8 mouse cellular contexts compared by ENCODE assay signal in the genomic region with DNA sequence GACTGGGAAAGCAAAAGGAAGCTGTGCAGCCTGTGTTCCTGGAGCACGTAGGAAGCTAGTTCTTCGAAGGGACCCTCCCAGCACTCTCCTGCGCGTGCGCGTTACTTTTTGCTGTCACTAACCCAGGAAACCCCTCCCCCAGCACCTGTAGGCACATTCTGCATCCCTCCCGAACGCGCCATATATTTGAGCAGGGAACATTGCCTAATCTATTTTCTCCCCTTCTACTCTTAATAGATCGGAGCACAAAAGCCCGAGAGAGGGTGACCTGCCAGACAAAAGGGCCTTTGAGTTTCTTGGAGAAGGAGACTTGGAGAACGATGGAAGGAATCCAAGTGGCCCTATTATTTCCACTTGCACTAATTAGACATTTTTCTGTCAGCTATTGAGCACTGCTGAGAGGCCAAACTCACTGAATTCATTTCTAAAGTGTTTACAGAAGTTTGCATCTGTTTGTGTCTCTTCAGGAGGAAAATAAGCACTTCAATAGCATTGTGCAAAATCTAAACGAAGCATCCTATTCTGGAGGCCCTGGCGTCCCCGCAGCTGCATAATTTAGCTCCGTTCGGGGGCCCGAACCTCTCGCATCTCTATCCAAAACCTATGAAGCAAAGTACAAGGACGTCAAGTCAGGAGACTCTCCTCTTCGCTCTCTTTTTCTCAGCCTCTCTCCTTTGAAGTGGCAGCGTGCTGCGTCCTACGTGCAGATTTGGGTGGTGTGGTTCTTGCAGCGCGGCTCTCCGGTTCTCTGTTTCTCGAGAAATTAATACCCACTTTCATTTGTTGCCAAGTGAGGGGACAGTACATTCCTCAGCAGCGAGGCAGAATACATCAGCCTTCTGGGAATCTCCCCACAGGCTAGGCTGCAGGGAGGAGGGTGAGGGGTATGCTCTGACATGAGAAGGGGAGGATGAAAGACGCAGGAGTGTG.
A peak's percentile ranks its signal among the peaks of the same experiment; 100 is the strongest.
DNase-seq lines count a peak whose midpoint lies in the region; ATAC-seq lines count a peak whose summit lies in the region.

No protein-coding gene starts in this region.

- H3K27ac ChIP-seq in midbrain, embryonic 13.5 days, result peak overlapping the region; percentile 65

- ATAC-seq in CD4-positive, CD25-positive, alpha-beta regulatory T cell, adult 4 months, result peak; percentile 80
- ATAC-seq in activated CD4-positive, CD25-positive, alpha-beta regulatory T cell, adult 4 months, result peak; percentile 89
- ATAC-seq in midbrain, embryonic 13.5 days, result peak; percentile 91

- peaks cover 41% of the 10 kb centered on the region for H3K27me3 ChIP-seq in midbrain, embryonic 13.5 days

- intact Hi-C loops in gastrocnemius, postnatal 14 days (cut with DNase I; ENCODE audit: low total_unique reads), result no loop called here

- peak overlapping the region; percentile 16 for H3K4me3 ChIP-seq in midbrain, embryonic 13.5 days (replicated peaks)

- H3K9me3 ChIP-seq in midbrain, embryonic 13.5 days, result no peaks in the 10 kb centered on the region

- H3K4me1 ChIP-seq in midbrain, embryonic 13.5 days (replicated peaks), result peaks cover 25% of the 10 kb centered on the region

- no peaks in the 10 kb centered on the region for H3K36me3 ChIP-seq in midbrain, embryonic 13.5 days

- H3K4me2 ChIP-seq in midbrain, embryonic 13.5 days (replicated peaks), result peak overlapping the region; percentile 47

- 2% methylated on average over 30 of the region's 30 CpGs for WGBS in midbrain, embryonic 13.5 days

- H3K9ac ChIP-seq in midbrain, embryonic 13.5 days (replicated peaks), result peak overlapping the region; percentile 15; the same call in 1 of the 2 replicates

- DNase-seq in frontal cortex, postnatal 10 days (ENCODE audit: low spot score in 2 of 2), result peak; percentile 18 to 24
- peak; percentile 20 to 34 for DNase-seq in layer of hippocampus, postnatal 25 days (ENCODE audit: extremely low spot score in 1 of 2, low spot score in 1 of 2)
- peak; percentile 5 to 22 for DNase-seq in thymus, postnatal 36 days
- DNase-seq in adrenal gland, adult 8-10 months, result no peak
- no peak for DNase-seq in gastrocnemius, postnatal 14 days

Comparison
In these comparisons a context has a peak if more than half of its experiments do, and no peak if none do; other contexts are left out.
1. DNase-seq: peak in frontal cortex, postnatal 10 days (2 of 2), layer of hippocampus, postnatal 25 days (2 of 2) and thymus, postnatal 36 days (2 of 2); none in adrenal gland, adult 8-10 months (single experiment) and gastrocnemius, postnatal 14 days (single experiment).
2. Peak in every context shown above with its lines, with median percentiles within 50 percentile points of each other: ATAC-seq.